Mouse (Mus musculus): Measurements from ENCODE around the gene Acss1.

Acss1 gene

DNA sequence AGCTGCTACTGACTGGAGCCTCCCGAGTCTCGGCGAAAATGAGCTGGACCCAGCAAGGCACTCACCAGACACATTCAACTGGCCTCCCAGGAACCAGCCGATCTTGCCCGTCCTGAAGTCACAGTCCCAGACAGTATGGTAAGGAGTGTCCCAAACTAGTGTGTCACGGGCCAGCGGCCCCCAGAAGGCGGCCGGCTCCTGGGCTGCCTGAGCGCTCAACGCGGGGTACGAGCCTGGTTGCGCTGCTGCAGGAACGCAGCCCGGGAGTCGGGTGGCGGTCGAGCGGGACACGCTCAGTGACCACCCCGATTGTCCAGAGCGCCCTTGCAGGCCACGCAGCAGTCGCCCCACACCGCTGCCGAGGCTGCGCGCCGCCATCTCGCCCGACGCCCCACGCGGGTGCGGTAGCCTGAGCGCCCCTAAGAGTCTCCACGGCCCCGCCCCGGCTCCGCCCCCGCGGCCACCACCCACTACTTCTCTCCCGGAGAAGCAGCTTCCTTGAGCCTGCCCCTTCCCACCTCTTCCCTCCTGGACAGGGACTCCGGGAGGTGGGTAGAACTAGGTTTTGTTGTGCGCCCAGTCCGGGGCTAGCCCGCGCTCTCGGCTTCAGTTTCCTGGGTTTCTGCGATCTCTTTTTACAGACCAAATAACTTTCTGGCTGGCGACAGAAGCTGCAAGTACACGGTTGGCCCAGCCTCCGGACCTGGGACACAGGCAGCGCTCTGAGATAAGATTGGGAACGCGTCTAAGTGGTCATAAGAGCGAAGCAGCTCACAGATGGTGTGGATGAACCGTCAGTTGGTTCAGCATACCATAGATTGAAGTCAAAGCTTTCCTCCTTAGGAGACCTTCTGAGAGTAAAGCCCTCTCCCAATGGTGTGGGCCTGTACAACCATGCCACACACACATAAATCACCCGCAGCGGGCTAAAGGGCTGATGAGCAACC is at the start of gene Acss1:
Gene Acss1 (minus strand): TSS at position 681 of the 947 bp plus-strand sequence.
- in situ Hi-C loops (cut with MboI): no loop called here

DNA sequence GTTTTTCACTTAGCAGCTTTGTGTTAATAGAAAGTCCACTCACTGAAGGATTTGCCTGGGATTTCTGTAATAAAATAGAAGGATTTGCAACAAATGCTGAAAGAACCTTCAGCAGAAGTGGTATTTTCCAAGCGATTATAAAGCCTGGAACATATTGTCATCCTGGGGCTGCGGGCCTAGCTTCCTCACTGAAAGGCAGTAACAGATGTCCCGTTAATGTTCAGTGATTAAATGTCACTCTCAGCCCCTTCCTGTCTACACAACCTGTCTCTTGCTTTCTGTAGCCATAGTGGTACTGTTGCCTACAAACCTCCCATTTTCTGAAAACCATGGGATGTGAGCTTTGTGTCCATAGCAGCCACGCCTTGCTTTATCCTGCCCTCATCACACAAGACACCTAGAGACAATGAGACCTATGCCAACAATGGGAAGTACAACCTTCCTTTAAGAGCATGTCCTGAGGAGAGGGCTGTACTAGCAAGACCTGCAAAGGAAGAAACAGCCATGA is 43.9 kb upstream of the Acss1 start:
- in situ Hi-C loops (cut with MboI): no loop called here

DNA sequence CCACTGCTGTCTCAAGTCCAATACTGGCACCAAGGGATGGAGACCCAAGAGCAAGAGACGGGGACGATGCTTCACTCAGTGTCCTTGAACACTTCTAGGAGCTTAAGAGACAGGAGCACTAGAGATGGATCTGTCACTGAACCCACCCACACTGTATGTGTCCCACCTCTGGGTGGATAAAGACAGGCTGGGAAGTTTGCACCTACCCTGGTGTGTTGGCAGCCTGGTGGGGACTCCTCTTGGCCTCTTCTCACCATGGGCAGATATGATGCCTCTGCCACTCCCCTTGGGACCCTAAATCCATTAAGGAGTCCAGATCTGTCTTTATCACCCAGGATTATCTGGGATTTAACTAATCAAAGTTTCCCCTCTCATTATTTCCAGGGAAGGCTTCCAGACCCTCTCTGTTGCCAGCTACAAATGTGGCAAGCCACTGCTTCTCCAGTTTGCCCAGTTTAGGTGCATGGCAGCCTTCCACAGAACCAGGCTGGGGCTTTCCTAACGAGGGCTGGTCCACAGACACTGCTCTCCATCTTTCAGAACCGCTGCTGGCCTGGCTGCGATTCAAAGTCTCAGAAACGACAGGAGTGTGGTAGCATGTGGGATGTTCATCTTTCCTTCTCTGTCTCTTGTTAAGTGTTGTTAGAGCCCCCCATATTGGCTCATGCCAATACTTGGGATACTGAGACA is 23.3 kb upstream of the Acss1 start:
- in situ Hi-C loops (cut with MboI): no loop called here

DNA sequence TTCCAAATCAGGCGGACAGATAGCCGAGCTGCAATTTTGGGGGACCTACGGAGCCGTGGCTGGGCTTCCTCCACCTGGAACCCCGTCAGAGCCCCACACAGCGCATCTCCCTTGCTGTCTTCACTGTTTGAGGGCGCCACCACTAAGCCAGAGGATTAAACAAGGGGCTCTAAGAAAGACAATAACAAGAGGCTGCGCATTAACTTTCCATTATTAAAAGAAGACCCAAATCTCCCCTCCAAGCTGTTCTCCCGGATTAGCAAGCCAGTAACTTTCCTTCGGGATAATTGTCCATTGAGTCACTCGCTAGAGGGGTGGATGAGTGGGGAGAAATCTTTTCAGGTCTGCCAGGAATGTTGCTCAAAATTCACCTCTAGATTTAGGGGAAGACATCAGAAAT is 21.9 kb upstream of the Acss1 start:
- in situ Hi-C loops (cut with MboI): no loop called here

DNA sequence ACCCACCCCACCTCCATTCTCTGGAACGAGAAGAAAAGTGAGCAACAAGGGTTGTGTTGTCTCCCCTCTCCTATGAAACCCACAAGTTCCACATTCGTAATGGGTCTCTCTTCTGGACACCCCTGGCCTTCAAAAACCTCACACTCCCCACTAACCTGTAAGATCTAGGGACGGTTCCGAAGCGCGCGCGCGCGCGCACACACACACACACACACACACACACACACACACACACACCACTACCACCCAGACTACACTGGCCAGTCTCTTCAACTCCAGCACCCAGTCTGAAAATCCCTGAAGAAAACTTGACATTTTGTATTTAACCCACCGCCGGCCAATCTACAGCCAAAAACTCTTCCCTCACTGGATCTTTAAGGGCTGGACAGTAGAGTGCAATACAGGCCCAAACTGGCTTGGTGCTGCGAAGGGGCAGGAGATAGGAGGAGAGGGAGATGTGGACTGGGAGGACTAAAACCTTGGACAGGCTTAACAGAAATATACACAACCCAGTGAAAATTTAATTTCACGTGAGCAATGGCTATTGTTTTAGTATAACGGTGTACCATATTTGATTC is 21.0 kb upstream of the Acss1 start, which contains the start of gene Vsx1:
Gene Vsx1 (minus strand): TSS at position 138 of the 578 bp plus-strand sequence.
- in situ Hi-C loops (cut with MboI): no loop called here

DNA sequence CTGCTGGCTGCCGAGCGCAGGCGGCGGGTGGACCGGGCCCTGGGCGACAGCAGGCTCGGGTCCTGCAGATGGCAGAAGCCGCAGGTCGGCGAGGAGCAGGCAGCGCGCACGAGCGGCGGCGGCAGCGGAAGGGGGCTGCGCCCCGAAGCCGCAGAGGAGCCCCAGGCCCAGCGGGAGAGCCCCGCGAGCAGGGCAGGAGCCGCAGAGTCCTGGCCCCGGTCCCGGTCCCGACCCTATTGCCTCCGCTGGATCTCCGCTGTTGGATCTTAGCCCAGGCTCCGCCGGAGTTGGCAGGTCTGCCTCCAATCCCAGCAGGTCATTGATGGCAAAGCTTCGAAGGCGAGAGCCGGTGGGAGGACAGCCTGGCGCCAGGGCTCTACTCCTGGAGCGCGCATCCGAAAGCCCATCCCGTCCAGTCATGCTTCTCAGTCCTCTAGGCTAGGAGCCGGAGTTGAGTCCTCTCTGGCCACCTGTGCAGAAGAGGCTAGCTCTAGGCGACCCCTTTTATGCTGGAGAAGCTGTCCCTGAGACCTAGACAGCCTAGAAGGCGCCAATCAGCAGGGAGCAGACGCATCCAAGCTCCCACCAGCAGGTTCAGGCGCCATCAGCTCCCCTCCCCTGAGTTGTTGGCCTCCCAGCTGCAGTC is 20.4 kb upstream of the Acss1 start:
- in situ Hi-C loops (cut with MboI): no loop called here

DNA sequence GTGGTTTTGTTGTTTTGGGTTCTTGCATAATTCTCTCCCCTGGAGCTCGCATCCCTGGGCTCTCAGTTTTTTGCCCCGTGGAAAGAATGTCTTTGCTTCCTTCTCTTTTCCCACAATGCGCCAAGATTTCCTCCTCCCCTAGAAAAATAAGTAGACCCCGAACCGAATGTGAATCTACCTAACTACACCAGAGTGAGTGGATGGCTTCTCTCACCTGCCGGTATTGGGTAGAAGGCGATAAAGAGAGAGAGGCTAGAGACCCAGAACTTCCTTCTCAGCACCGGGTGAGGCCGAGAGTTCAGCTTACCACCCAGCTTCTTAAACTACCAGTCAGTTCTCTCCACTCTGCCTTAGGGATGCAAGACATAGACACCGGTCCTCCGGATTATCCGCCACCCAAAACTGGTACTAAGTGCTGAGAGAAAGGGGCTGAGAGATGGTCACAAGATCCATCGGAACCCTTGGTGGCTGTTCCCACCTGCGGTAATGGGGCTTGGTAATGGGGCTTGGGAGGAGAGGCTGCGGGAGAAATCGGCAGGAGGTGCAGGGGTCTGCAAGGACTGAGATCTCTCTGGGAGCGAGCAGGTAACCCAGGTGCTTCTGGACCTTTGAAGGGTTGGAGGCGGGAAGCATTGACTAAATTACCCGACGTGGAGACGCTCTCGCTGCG is 19.7 kb upstream of the Acss1 start:
- in situ Hi-C loops (cut with MboI): no loop called here

DNA sequence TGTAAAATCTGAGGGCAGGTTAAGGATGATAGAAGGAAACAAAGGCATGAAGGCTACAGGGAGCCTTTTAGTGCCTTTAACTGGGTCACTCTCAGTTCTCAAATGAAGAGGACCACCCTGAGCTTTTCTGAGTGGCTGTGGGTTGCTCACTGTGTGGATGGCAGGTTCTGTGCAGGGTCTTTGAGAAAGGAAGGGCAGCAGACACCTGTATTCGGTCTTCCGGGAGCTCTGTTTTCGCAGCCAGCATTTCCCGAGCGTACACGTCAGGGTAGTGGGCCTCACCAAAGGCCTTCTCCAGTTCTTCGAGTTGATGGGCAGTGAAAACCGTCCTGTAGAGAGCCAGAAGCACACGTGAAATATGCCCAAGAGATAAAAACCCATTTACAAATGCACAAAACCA is 17.1 kb upstream of the Acss1 start:
- in situ Hi-C loops (cut with MboI): no loop called here

DNA sequence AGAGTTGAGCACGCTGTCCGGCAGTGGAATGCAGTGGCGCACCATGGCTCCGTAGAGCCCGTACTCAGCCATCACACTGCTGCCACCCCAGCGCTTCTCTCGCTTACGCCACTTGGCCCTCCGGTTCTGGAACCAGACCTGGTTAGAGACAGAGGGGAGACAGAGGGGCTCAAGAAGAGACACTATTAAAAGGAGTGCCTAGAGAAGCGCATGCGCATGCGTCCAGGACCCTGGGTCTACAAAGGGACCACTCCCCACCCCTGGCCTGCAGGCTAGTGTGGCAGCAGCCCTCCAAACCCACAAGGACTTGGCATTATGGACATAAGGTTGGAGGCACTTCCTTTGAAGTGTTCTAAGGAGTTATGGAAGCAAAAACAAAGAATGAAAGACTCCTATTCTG is 16.2 kb upstream of the Acss1 start:
- in situ Hi-C loops (cut with MboI): no loop called here

DNA sequence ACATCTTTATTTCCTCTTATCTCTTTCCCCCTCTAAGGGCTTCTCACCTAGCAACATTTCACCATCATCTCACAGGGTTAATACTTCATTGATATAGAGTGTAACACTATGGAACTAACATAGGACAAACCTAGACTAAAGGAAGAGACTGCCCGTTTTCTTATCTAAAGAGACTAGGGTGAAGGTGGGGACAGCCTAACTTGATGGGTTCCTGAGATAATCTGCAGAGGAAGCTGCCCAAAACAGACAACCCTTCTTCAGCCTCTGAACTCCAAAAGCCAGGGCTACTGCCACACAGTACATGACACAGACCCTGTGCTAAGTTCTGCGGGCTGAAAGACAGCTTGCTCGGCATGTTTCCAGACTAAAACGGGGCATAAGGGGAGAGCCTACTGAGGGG is 13.3 kb upstream of the Acss1 start:
- in situ Hi-C loops (cut with MboI): no loop called here

DNA sequence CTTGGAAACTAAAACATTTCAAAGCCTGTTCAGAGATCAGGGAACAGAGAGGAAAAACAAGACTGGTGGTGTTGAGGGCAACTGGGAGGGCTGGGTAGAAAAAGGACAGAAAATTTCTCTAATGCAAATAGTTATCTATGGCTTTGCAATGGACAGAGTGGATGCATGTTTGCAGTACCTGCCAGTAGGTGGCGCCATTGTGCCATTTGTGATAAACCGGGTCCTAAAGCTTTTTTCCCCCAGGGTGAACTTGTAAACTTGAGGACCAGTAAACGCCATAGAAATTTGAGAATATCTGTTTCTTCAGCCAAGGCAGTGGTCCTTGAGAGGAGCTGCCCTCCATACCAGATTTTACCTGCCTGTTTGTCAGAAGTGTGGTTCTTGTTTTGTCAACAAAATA is 10.1 kb upstream of the Acss1 start:
- in situ Hi-C loops (cut with MboI): loop anchor here (10.0 kb wide), 3 partner anchors 66 to 544 kb away; partner anchors contain the start of genes Entpd6 and Zfp120

DNA sequence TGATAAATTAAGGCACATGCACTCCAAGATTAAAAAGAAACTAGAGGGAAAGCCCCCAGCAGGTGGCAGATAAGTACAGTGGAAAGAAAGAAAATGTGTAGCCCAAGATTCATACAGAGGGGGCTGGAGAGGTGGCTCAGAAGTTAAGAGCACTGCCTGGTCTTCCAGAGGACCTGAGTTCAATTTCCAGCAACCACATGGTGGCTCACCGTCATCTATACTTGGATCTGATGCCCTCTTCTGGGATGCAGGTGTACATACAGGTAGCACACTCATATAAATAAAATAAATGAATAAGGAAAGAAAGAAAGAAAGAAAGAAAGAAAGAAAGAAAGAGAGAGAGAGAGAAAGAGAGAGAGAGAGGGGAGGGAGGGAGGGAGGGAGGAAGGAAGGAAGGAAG is 7.2 kb upstream of the Acss1 start:
- in situ Hi-C loops (cut with MboI): loop anchor here (10.0 kb wide), 3 partner anchors 69 to 541 kb away; partner anchors contain the start of genes Entpd6 and Zfp120

DNA sequence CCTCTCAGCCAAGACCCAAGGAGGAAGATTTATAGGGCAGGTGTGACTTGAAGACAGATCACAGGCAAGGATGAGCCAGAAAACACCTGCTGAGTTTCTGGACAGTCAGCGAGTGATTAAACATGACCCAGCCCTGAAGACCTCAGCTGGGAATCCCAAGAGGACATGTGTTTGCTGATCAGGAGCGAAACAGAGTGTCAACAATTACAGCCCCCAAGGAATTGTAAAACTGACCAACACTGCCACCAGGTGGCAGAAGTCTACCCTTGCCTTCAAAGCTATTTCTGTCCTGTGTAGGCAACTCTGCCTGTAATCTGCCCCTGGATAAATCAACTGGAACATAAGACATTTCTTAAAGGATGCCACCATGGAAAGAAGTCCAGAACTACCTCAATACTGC is 6.6 kb upstream of the Acss1 start:
- in situ Hi-C loops (cut with MboI): loop anchor here (5.0 to 10.0 kb wide), 4 partner anchors 63 to 540 kb away; partner anchors contain the start of genes Entpd6 and Zfp120

DNA sequence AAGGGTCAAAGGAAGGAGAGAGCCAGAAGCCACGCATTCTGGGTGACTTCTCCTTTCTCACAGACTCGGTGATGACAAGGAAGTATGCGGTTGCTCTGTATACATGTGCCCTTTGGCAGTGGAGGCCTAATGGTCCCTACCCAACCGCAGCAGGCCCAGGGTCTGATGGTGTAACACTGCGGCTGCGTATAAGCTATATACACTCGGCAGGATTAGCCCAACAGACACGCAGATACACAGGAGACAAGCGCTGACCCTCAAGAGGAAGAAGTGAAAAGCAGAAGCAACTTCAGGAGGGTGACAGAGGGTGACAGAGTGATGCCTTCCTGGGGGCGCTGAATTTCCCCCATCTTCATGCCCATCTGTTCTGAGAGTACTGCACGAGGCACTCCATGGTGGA is 5.6 kb upstream of the Acss1 start:
- in situ Hi-C loops (cut with MboI): loop anchor here (5.0 to 10.0 kb wide), 4 partner anchors 62 to 539 kb away; partner anchors contain the start of genes Entpd6 and Zfp120

DNA sequence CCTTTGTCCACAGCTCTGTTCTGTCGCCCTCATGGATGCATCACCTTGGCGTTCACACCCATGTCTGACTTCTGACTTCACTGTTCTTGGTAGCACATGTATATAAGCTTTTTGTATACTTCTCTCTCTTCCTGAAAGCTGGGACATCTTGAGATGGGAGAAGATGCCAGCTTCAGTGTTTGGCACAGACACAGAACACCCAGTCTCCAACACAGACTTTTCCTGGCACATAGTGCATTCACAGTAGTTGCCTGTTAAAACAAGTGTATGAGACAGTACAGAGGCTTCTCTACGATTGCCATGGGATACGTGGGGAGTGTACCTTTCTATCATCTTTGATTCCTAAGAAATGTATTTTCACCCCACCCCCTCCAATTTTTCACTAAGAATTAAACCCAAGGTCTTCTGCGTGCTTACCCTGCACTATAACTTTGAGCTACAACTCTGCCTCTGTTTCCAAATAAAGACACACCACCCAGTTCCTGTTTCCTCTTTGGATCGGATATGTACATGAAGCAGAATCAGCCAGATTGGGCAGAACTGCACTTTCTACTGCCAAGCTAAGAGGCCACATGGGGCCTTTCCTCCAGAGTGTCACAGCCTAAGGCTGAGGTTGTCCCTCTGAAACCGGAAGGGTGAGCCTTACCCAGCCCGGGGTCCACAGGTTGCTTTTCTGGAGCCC is 3.5 kb upstream of the Acss1 start:
- in situ Hi-C loops (cut with MboI): loop anchor here (5.0 to 10.0 kb wide), 4 partner anchors 59 to 537 kb away; partner anchors contain the start of genes Entpd6 and Zfp120

DNA sequence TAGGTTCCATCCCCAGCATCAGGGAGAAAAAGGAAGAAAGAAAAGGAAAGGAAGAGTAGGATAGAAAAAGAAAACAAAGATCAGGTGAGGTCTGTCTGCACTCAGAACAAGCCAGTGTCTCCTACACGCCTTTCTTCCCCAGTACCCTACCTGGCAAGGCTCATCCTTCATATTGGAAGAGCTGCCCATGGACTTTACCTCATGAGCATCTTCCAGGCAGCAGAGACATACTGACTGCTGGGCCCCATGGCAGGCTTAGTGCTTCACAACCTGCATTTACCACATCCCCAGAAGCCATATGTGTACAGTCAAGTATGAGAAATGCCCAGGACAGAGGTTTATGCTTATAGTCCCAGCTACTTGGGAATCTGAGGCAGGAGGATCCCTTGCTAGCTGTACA is 2.6 kb upstream of the Acss1 start:
- in situ Hi-C loops (cut with MboI): loop anchor here (5.0 to 10.0 kb wide), 4 partner anchors 59 to 536 kb away; partner anchors contain the start of genes Entpd6 and Zfp120

DNA sequence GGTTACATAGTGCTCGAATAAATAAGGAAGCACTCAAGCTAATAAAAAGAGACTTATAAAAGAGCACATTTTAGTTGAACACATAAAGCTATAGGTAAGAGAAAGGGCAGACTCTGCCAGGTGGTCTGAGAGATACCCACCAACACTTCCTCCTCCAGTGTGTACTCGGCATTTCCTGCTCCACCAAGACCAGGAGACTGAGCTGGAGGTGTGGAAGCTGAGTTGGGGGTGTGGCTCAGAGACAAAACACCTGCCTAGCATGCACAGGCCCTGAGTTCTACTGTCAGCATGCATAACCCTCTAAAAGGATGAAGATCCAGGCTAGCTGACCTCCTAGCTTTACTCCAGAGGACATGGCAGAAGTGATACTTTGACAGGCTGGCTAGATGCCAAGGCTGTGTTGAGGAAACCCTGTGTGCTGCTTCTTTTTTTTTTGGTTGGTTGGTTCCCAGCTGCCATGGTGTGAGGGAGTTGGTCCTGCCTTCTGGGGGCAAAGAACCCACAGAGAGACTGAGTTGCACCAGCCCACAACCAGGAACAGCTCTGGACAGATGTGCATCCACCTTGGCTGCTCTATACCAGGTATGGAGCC is 1.2 kb upstream of the Acss1 start:
- in situ Hi-C loops (cut with MboI): loop anchor here (5.0 to 10.0 kb wide), 4 partner anchors 57 to 535 kb away; partner anchors contain the start of genes Entpd6 and Zfp120

DNA sequence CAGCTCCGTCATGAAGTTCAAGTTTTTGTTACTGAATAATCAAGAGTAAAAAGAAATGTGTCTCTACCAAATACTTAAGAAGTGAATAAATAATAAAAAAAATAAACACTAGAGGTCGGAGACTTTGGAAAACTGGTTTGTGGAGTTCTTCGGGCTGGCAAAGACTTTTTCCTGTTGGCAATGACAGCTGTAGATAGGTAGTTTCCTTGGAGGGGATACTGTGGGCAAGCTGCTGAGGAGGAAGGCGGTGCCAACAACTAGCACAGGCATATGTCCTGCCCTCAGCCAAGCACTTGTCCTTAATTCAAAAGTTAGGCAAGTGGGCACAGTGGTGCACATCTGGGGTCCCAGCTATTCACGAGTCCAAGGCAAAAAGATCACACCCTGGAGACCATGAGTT is 656 bp upstream of the Acss1 start:
- in situ Hi-C loops (cut with MboI): no loop called here

DNA sequence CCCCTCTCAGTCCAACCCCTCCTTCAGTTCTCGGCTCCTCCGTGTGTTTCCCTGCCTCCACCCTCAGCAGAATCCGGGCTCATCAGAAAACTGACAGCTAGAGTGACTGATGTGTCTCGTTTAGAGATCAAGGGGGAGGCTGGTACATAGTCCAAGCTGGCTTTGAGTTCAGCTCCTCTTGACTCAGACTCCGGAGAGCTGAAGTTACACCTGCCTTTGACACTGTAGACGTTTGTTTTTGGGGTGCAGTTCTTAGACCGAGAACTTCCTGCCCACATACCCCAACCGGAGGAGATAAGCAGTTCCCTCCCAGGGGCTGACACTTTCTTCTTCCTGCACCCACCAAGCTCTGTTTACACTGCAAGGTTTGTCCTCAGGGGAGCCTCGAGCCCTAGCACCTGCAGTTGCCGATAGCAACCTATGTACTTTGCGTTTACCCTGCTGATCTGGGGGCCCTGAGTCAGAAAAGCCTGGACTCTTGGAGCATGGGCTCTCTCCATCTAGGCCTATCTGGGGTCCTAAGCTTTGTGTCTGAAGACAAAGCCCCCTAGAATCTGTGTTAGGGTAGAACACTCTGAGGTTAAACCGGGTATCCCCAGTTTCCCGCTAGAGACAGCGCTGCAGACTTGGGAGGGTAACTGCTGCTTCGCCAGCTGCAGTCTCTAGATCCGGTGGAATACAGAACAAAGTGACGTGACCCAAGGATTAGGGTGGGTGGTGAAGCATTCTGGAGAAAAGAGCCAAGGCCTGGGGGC is 1.1 kb downstream of the Acss1 start:
- in situ Hi-C loops (cut with MboI): no loop called here

All from mature B cell (primary cell).